Mouse (Mus musculus) embryonic fibroblast, embryonic 13.5 days (primary cell): ENCODE measurements around the gene St8sia2.

Source experiments
- CTCF ChIP-seq: IDR thresholded peaks from 2 replicates; pipeline ENCODE4 v1.5.1; 2011; ENCODE audit warnings: mild to moderate bottlenecking, control low read depth, low read length, moderate library complexity, borderline replicate concordance; ENCODE audit not compliant: insufficient read depth
- POLR2A ChIP-seq: IDR thresholded peaks from 2 replicates; pipeline ENCODE4 v1.6.1; 2011; ENCODE audit warnings: low read depth, mild to moderate bottlenecking, control low read depth, low read length, moderate library complexity

DNA sequence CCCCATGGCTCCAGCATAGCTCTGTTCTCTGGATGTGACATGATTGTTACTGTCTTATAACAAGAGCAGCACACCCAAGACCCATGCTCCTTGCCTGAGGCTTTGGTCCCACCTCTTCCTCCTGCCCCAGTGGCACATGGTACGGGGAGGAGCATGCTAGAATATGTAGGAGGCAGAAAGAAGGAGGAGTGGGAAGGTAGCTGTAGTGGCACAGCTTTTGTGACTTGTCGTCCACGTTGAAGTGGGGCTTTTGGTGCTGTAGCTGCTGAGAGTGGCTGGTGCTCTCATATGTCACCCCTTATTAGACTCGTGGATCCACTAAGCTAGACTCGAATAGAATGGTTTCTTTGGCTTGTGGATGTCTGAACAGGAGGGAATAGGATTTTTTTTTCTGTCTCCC lies 121.7 kb downstream of the St8sia2 start:
- TF ChIP-seq CTCF: no peak
- TF ChIP-seq POLR2A: no peak
